Mouse (Mus musculus) spleen, postnatal 36 days (tissue): Measurements from ENCODE around the gene Ugt1a5.

ENCODE experiments used
- DNase-seq, 2 experiments: peaks; one replicate each; pipeline ENCODE4 v3.0.0; 2022; ENCODE audit warnings: low spot score in 2 of 2, mixed read lengths in 1 of 2

The Ugt1a5 gene

DNA sequence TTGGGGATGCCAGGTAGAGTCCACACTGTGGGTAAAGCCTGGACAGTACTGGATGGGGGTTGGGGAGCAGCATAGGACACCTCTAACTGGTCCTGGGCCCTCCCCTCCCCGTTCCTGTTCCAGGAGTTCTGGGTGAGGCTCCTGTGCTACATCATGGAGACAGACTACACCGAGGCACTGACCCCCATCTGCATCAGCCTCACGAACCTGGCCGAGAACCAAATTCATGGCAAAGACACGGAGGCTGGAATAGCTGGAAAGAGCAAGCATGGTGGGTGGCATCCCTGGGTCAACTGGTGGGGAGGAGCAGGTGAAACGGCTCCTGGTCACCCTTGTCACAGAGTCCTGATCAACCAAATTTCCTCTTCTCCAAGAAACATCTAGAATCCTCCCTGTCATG, 73.0 kb downstream of the Ugt1a5 start:
- no peak for DNase-seq

GRCm38 (mm10) chr1:88240072-88240471, 74.3 kb downstream of the Ugt1a5 start:
- no peak for DNase-seq

GRCm38 (mm10) chr1:88240579-88240978, 74.8 kb downstream of the Ugt1a5 start:
- no peak for DNase-seq

GRCm38 (mm10) chr1:88243861-88244260, 78.0 kb downstream of the Ugt1a5 start:
- DNase-seq = no peak

GRCm38 (mm10) chr1:88245881-88246280, 80.1 kb downstream of the Ugt1a5 start:
- DNase-seq = no peak

DNA sequence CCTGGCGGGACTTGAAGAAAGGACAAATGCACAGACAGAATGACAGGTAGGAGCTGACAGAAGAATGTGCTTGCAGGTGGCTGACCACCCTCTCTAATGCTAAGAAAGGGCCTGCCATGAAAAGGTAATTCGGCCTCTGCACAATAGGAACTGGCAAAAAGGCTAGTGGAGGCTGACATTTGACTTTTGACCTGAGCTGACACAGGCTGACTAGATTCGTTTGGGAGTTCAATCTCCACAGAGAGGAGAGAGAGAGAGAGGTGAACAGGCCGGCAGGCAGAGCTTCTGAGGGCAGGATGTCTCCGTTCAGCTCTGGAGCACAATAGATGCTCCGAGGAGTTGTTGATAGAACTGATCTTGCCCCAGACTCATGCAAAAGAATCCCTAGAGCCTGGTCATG, 80.6 kb downstream of the Ugt1a5 start:
- DNase-seq = no peak

GRCm38 (mm10) chr1:88247660-88248059, 81.8 kb downstream of the Ugt1a5 start:
- DNase-seq = no peak

DNA sequence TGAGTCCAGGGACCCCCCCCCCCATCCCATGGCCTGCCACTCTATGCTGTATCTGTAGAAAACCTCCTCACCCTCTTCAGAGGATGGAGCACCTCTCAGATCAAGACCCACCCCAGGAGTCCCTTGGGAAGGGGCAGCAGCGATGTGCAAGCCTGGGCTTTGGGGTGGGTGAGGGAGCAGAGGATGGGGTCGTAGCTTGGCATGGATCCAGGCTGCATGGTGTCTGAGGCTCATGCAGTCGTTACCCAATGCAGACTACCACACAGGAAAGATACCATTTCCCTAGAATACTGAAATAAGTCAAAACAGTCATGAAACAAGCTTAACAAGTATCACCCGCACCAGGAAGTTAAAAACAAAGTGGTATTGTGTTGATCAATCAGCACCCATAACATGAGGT, 82.8 kb downstream of the Ugt1a5 start:
- no peak for DNase-seq

DNA sequence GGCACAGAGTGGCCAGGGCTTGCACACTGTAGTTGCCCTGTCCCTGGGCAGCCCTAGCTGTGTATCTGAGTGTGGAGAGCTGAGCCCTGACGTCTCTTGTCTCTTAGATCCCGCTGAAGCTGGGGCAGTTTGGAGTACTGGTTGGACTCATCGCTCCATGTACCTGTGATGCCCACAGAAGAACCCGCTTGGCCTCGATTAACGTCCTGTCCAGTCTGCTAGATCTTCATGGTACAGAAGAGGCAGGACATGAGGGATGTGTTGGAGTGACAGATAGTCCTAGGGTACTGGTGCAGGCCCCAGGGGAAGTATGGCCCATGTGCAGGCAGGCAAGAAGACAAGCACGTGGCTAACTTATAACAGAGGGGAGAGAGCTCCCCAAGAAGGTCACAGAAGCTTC, 83.8 kb downstream of the Ugt1a5 start:
- no peak for DNase-seq

DNA sequence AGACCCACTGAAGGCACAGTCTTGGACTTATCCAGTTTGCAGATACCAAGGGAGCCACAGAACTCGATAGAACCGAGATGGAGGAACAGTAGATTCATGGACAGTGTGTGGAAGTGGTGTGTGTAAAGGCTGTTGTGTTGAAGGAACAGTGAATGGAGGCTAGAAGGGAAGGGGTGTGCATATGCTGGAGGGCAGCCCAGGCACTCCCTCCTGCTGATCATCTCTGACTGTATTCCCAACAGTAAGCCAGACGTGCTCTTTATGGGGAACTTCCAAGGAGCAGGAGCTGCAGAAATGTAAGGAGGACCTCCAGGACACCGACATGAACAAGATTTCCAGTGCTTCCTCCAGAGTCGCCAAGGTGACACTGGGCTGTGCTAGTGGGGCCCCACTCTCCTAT, 84.2 kb downstream of the Ugt1a5 start:
- no peak for DNase-seq

- no peak for DNase-seq
These were observed 87.3 kb downstream of the Ugt1a5 start for GRCm38 (mm10) chr1:88253106-88253505.

DNA sequence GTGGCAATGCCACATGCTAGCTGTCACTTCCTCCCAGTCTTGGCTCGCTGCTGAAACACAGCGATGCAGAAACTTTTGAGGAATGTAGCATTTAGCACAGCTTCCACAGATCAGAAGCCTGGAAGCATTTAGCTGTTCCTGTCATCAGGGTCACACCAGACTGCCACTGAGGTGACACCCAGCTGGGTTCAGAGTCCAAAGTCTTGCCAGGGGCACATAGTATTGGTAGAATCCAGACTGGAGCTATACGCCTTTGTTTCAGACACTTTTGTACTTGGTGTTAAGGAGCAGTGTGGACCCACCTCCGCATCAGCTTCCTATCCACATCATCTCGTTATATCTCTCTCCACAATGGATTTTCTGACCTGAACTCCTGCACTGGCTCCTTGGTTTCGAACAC, 87.7 kb downstream of the Ugt1a5 start:
- no peak for DNase-seq

DNA sequence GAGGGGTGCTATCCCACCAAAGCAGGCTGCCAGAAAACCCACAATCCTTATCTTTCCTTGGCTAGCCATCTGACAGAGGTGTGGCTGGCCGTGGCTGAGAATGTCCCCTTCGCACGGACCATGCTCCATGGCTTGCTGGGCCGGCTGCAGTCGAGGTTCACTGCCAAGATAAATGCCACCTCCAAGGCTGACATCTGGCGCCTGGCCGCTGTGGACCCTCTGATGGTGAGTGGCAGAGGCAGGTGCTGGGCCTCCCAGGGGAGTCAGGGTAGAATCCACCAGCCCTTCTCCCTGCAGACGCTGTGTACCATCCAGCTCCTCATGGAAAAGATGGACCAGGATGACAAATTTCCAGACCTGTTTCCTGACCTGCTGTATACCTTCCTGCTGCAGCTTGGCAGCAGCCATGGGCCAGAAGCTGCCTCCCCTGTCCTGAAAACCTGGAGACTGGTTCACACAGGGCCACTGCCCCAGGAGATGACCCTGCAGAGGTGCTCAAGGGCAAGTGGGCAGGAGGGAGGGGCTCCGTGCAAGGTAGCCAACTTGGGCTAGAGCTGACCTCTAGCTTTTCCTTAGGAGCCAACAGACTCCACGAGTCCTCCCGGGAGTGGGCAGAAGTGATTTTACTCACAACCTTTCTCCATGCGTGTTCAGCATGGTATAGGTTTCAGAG, 89.1 kb downstream of the Ugt1a5 start:
- DNase-seq = no peak

DNA sequence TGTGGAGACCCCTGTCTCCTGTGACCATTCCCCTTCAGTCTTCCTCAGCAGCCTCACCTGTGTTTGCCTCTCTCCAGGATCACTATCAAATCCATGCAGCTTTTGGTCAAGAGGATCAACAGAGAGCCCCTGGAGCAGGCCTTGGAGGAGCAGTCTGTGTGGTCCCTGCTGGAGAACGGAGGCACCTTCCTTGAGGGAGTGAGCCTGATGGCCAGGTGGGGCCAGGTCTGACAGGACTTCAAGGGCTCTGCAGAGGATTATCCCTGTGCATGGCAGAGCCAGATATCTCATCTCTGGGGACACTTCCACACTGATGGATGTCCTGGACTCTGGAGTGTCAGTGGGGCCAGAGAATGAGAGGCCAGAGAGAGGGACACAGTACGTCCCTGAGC, 89.7 kb downstream of the Ugt1a5 start:
- DNase-seq = no peak

- DNase-seq = no peak
These were observed 90.4 kb downstream of the Ugt1a5 start for GRCm38 (mm10) chr1:88255989-88256754.

GRCm38 (mm10) chr1:88256886-88257663, 91.3 kb downstream of the Ugt1a5 start:
- DNase-seq = no peak

GRCm38 (mm10) chr1:88257681-88258080, 91.9 kb downstream of the Ugt1a5 start:
- no peak for DNase-seq

GRCm38 (mm10) chr1:88258361-88258760, 92.5 kb downstream of the Ugt1a5 start:
- no peak for DNase-seq

- no peak for DNase-seq
These were observed 93.2 kb downstream of the Ugt1a5 start for GRCm38 (mm10) chr1:88258881-88259642.

GRCm38 (mm10) chr1:88259643-88260024, 93.8 kb downstream of the Ugt1a5 start:
- no peak for DNase-seq

GRCm38 (mm10) chr1:88260114-88260513, 94.3 kb downstream of the Ugt1a5 start:
- no peak for DNase-seq
